Mouse (Mus musculus): ENCODE measurements around the gene Usf1.

Usf1 gene

GRCm38 (mm10) chr1:171452923-171453322 lies 41.8 kb downstream of the Usf1 start:
- no peak for DNase-seq (ENCODE audit: low spot score)

DNA sequence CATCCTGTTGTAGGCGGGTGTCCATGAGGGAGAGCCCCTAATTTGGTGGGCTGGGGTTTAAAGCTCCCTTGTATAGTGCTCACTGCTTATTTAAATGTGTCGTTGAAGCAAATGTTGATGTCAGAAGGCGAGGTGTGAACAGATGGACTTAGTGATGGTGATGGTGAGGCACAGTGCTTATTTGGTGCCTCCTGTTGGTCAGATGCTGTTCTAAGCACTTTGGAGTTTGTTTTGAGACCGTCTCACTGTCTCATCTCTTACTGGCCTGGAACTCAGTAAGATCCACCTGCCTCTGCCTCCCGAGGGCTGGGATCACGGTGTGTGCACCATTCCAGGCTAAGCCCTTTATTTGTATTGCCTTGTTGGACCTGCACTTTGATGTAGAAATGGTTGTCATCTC lies 43.8 kb downstream of the Usf1 start:
- DNase-seq (ENCODE audit: low spot score) = no peak

GRCm38 (mm10) chr1:171457568-171457967 lies 46.5 kb downstream of the Usf1 start:
- no peak for DNase-seq (ENCODE audit: low spot score)

DNA sequence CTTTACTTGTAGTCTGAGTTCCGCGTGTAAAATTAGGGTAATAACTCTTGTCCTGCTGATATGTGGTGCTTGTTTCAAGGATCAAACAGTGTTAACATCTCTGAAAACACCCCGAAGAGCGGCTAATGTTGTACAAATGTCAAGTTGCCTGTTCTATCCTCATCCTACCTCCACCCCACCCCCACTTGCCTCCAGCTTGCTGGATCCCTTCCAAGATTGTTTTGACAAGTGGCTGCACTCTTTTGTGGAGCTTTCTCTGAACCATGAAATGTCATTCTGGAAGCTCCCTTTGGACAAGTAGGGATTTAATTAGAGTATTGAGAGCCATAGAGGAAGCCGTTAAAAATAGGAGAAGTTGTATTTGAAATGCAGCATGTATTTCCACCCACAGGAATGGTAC lies 48.7 kb downstream of the Usf1 start:
- no peak for DNase-seq (ENCODE audit: low spot score)

DNA sequence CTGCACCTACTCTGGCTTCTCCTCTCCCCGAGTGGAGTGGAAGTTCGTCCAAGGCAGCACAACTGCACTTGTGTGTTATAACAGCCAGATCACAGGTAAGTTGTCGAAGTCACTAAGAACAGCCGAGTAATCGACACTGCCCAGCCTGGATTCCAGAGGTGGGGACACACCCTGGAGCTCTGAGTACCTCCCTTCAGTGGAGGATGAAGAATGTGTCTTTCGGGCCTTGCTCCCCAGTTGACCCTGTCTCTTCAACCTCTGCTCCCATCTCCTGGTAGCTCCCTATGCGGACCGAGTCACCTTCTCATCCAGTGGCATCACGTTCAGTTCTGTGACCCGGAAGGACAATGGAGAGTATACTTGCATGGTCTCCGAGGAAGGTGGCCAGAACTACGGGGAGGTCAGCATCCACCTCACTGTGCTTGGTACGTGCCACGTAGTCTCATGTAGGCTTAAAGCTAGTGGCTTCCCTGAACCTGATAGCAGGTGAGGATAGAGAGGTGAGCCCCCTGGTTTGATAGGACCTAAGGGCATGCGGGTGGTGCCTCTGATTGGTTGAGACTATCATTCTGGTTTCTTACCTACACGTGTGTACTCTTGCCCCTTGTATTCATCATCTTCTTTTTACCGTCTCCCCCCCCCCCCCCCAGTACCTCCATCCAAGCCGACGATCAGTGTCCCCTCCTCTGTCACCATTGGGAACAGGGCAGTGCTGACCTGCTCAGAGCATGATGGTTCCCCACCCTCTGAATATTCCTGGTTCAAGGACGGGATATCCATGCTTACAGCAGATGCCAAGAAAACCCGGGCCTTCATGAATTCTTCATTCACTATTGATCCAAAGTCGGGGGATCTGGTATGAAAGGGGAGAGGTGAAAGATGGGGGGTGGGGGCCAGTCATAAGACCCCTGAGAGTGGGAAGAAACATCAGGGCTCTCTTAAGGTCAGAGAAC lies 49.7 kb downstream of the Usf1 start:
- DNase-seq (ENCODE audit: low spot score) = no peak

DNA sequence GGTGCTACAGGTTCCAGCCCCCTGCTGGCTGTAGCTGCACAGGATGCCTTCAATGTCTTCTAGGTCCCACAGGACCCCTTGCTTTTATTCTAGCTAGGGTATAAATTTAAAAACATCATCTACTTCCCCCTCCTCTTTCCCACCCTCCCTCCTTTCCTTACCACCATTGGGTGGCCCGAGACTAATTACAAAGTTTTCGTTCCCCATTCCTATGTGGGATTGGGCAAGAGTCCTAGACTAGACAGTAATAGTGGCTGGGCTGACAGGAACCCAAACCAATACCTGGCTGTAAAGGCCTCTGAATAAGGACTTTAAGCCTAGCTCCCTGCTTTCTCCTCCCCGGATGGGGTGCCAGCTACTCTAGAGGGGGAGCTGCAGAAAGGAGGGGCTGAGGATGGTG lies 52.0 kb downstream of the Usf1 start:
- no peak for DNase-seq (ENCODE audit: low spot score)

GRCm38 (mm10) chr1:171465749-171466412 lies 54.8 kb downstream of the Usf1 start:
- DNase-seq (ENCODE audit: low spot score) = no peak

DNA sequence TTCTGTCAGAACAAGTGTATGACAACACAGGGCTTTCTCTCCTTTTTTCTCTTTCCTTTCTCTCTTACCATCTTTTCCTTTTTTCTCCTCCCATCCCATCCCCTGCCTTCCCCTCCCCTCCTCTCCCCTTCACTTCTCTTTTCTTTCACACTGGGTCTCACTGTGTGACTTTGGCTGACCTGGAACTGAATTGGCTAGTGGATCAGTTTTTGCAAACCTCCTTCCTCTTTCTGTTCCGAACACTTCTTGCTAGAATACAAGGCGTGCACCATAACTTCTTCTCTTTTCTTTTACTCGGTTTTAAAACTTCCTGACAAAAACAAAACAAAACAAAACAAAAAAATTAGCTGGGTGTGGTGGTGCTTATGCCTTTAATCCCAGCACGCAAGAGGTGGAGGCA lies 55.5 kb downstream of the Usf1 start:
- no peak for DNase-seq (ENCODE audit: low spot score)

Measured in testis, postnatal 10 days (tissue).